Mouse (Mus musculus) brain, adult 2 months (tissue): Measurements from ENCODE around the gene Hdac1.
A peak's percentile ranks its signal among the peaks of the same experiment; 100 is the strongest.

ENCODE experiments used
- DNase-seq: peaks from one replicate; pipeline ENCODE4 v3.0.0; 2011; ENCODE audit warnings: low read depth, low spot score

Gene Hdac1

GRCm38 (mm10) chr4:129511413-129512096 lies 31.0 kb downstream of the Hdac1 start:
- DNase-seq = peak; percentile 68

GRCm38 (mm10) chr4:129510723-129511412 lies 31.6 kb downstream of the Hdac1 start:
- DNase-seq = no peak

- DNase-seq = no peak
Measured at GRCm38 (mm10) chr4:129509650-129510049, 32.9 kb downstream of the Hdac1 start.

- no peak for DNase-seq
Measured at GRCm38 (mm10) chr4:129508834-129509600, 33.5 kb downstream of the Hdac1 start.

- DNase-seq = no peak
Measured at GRCm38 (mm10) chr4:129508237-129508515, 34.3 kb downstream of the Hdac1 start.

GRCm38 (mm10) chr4:129507434-129508236 lies 34.9 kb downstream of the Hdac1 start:
- DNase-seq = no peak

GRCm38 (mm10) chr4:129505511-129505910 lies 37.0 kb downstream of the Hdac1 start:
- no peak for DNase-seq

GRCm38 (mm10) chr4:129502901-129503444 lies 39.5 kb downstream of the Hdac1 start:
- no peak for DNase-seq

GRCm38 (mm10) chr4:129502327-129502888 lies 40.1 kb downstream of the Hdac1 start:
- DNase-seq = no peak

GRCm38 (mm10) chr4:129500607-129501566 lies 41.6 kb downstream of the Hdac1 start:
- peak; percentile 64 for DNase-seq

GRCm38 (mm10) chr4:129500017-129500416 lies 42.5 kb downstream of the Hdac1 start:
- no peak for DNase-seq

GRCm38 (mm10) chr4:129498941-129499340 lies 43.6 kb downstream of the Hdac1 start:
- DNase-seq = no peak

GRCm38 (mm10) chr4:129496631-129497030 lies 45.9 kb downstream of the Hdac1 start:
- no peak for DNase-seq

- DNase-seq = peak; percentile 81
Measured at GRCm38 (mm10) chr4:129495672-129496562, 46.6 kb downstream of the Hdac1 start.

- no peak for DNase-seq
Measured at GRCm38 (mm10) chr4:129494681-129495080, 47.8 kb downstream of the Hdac1 start.

GRCm38 (mm10) chr4:129490972-129491880 lies 51.3 kb downstream of the Hdac1 start, which contains the start of the genes Tssk3 and Fam229a:
TSS of gene Tssk3 (minus strand) at chr4:129491022.
TSS of gene Fam229a (plus strand) at chr4:129491190.
- peak; percentile 67 for DNase-seq

GRCm38 (mm10) chr4:129481090-129481489 lies 61.4 kb downstream of the Hdac1 start:
- DNase-seq = peak; percentile 52

- no peak for DNase-seq
Measured at GRCm38 (mm10) chr4:129479863-129480262, 62.6 kb downstream of the Hdac1 start.
